Mouse (Mus musculus) CH12.LX (cell line): ENCODE results near the gene Ap1s1. TPM values are rescaled to one million over a fixed set of nuclear protein-coding genes. Genes with fewer than 3 reads are reported as not detected.

ENCODE experiments used
- DNase-seq: peaks from one replicate; pipeline ENCODE4 v3.0.0-alpha.2; 2013; ENCODE audit errors: extremely low read depth
- H3K27ac ChIP-seq: 2 replicates; pipeline ENCODE4 v1.5.1; 2012; ENCODE audit warnings: low read depth, mild to moderate bottlenecking, control low read depth, moderate library complexity; ENCODE audit not compliant: insufficient read depth
- H3K27me3 ChIP-seq: replicated peaks from 2 replicates; pipeline ENCODE3; 2012; ENCODE audit warnings: inconsistent platforms
- H3K36me3 ChIP-seq, 2 experiments: replicated peaks in 1 of 2; 2 replicates each; pipeline versions ENCODE3 to v1.6.1; 2012; ENCODE audit warnings: inconsistent platforms in 1 of 2, low read length in 1 of 2, mild to moderate bottlenecking in 1 of 2, mixed read lengths in 1 of 2, moderate library complexity in 1 of 2; ENCODE audit not compliant: control insufficient read depth in 1 of 2, insufficient read depth in 1 of 2
- H3K4me1 ChIP-seq, 2 experiments: 2 replicates each; pipeline ENCODE4 v1.6.1; 2012; ENCODE audit warnings: inconsistent platforms in 1 of 2, moderate library complexity in 1 of 2; ENCODE audit not compliant: insufficient read depth in 2 of 2, control insufficient read depth in 1 of 2
- H3K4me2 ChIP-seq: 2 replicates; pipeline ENCODE4 v1.6.1; 2012; ENCODE audit warnings: low read depth, mild to moderate bottlenecking, control low read depth; ENCODE audit not compliant: poor library complexity, insufficient read depth, severe bottlenecking
- H3K4me3 ChIP-seq, 3 experiments: fragments of 150-350 bp in 1 of 3; sonication (generic) in 1 of 3; replicated peaks in 1 of 3; 2 replicates each; pipeline versions ENCODE3 to v1.5.1; 2011 to 2012; ENCODE audit warnings: low read depth in 2 of 3, low read length in 2 of 3, mild to moderate bottlenecking in 2 of 3, moderate library complexity in 2 of 3, control low read depth in 1 of 3, improper control_type of control experiment in 1 of 3, inconsistent platforms in 1 of 3, mixed read lengths in 1 of 3; ENCODE audit not compliant: poor library complexity in 1 of 3
- H3K79me2 ChIP-seq: replicated peaks from 2 replicates; pipeline ENCODE4 v1.6.1; 2012; ENCODE audit warnings: mild to moderate bottlenecking, moderate library complexity; ENCODE audit not compliant: control insufficient read depth, poor library complexity, insufficient read depth, severe bottlenecking; ENCODE audit errors: extremely low read depth
- H3K9ac ChIP-seq: 2 replicates; pipeline ENCODE4 v1.6.1; 2012; ENCODE audit warnings: low read depth, mild to moderate bottlenecking, control low read depth, moderate library complexity; ENCODE audit not compliant: insufficient read depth
- H3K9me3 ChIP-seq: replicated peaks from 2 replicates; pipeline ENCODE3; 2012; ENCODE audit warnings: low read length, inconsistent platforms, mixed read lengths
- BHLHE40 ChIP-seq: IDR thresholded peaks from 2 replicates; pipeline ENCODE4 v1.6.1; 2011; ENCODE audit warnings: mild to moderate bottlenecking, low read depth, low read length, improper control_type of control experiment
- CHD2 ChIP-seq: IDR thresholded peaks from 2 replicates; pipeline ENCODE4 v1.6.1; 2011; ENCODE audit warnings: low read length, improper control_type of control experiment
- E2F4 ChIP-seq: IDR thresholded peaks from 2 replicates; pipeline ENCODE4 v1.6.1; 2011; ENCODE audit warnings: low read depth, low read length, improper control_type of control experiment; ENCODE audit not compliant: insufficient replicate concordance
- ELF1 ChIP-seq: IDR thresholded peaks from 2 replicates; pipeline ENCODE4 v1.6.1; 2014; ENCODE audit warnings: low read depth, mild to moderate bottlenecking, inconsistent platforms, low read length, improper control_type of control experiment
- ETS1 ChIP-seq: conservative IDR thresholded peaks from 2 replicates; pipeline ENCODE4 v1.6.1; 2012; ENCODE audit warnings: low read depth, mild to moderate bottlenecking, inconsistent platforms, low read length, improper control_type of control experiment, moderate library complexity
- GABPA ChIP-seq: IDR thresholded peaks from 2 replicates; pipeline ENCODE4 v1.6.1; 2012; ENCODE audit warnings: low read depth, low read length, improper control_type of control experiment, inconsistent platforms; ENCODE audit not compliant: insufficient replicate concordance
- HCFC1 ChIP-seq: IDR thresholded peaks from 2 replicates; pipeline ENCODE4 v1.6.1; 2012; ENCODE audit warnings: low read depth, mild to moderate bottlenecking, inconsistent platforms, low read length, improper control_type of control experiment
- IRF4 ChIP-seq: IDR thresholded peaks from 2 replicates; pipeline ENCODE4 v1.6.1; 2014; ENCODE audit warnings: low read depth, mild to moderate bottlenecking, inconsistent platforms, low read length, improper control_type of control experiment
- JUND ChIP-seq: conservative IDR thresholded peaks from 2 replicates; pipeline ENCODE4 v1.6.1; 2011; ENCODE audit warnings: low read depth, low read length, improper control_type of control experiment
- MAFK ChIP-seq: IDR thresholded peaks from 2 replicates; pipeline ENCODE4 v1.6.1; 2011; ENCODE audit warnings: low read length, improper control_type of control experiment; ENCODE audit not compliant: insufficient replicate concordance
- MEF2A ChIP-seq: IDR thresholded peaks from 2 replicates; pipeline ENCODE4 v1.6.1; 2014; ENCODE audit warnings: low read depth, mild to moderate bottlenecking, inconsistent platforms, low read length, improper control_type of control experiment, borderline replicate concordance
- MXI1 ChIP-seq: IDR thresholded peaks from 2 replicates; pipeline ENCODE4 v1.6.1; 2011; ENCODE audit warnings: mild to moderate bottlenecking, low read depth, low read length, improper control_type of control experiment
- NRF1 ChIP-seq: IDR thresholded peaks from 2 replicates; pipeline ENCODE4 v1.6.1; 2014; ENCODE audit warnings: low read depth, mild to moderate bottlenecking, inconsistent platforms, low read length, improper control_type of control experiment, moderate library complexity
- PAX5 ChIP-seq: IDR thresholded peaks from 2 replicates; pipeline ENCODE4 v1.6.1; 2012; ENCODE audit warnings: low read length, inconsistent platforms, mixed read lengths
- POLR2AphosphoS2 ChIP-seq: IDR thresholded peaks from 2 replicates; pipeline ENCODE4 v1.6.1; 2011; ENCODE audit warnings: low read depth, low read length, improper control_type of control experiment
- SIN3A ChIP-seq: IDR thresholded peaks from 2 replicates; pipeline ENCODE4 v1.6.1; 2012; ENCODE audit warnings: low read length, improper control_type of control experiment, inconsistent platforms
- TBP ChIP-seq: conservative IDR thresholded peaks from 2 replicates; pipeline ENCODE4 v1.6.1; 2011; ENCODE audit warnings: low read depth, low read length, improper control_type of control experiment
- USF2 ChIP-seq: conservative IDR thresholded peaks from 2 replicates; pipeline ENCODE4 v1.6.1; 2011; ENCODE audit warnings: low read depth, low read length, improper control_type of control experiment
- dilution Hi-C: fragments of 300-500 bp; cut with MboI; formaldehyde crosslinking; loops from 2 replicates; pipeline ENCODE4 v1.14.3; 2020; ENCODE audit warnings: low sequenced_read_pairs; ENCODE audit not compliant: extremely low pct_unique_long_range_greater_than_20kb, extremely low pct_ligation_motif_present
- in situ Hi-C: fragments of 300-500 bp; cut with MboI; formaldehyde crosslinking; loops from 3 replicates; pipeline ENCODE4 v1.14.3; 2019; ENCODE audit warnings: low sequenced_read_pairs, low pct_ligation_motif_present, low pct_unique_long_range_greater_than_20kb, mixed read lengths
- polyA plus RNA-seq: library from polyadenylated mRNA; unstranded; fragments of >175 nt; gene quantifications from 2 replicates; pipeline ENCODE4 v1.2.1, GENCODE M21; 2012; ENCODE audit warnings: low read depth; ENCODE audit not compliant: insufficient read length
- total RNA-seq, 2 experiments: library from RNA; depleted of rRNA; stranded (reverse); fragments of 300-350 nt in 1 of 2; fragments of >200 nt in 1 of 2; gene quantifications; 2 replicates each; pipeline ENCODE4 v1.2.3; 2012 to 2014

Gene Ap1s1
- total and polyA plus RNA-seq, 3 experiments, result 68.0 to 102 (median 98.8) TPM

- in situ Hi-C loops, result loop anchor here (10.0 kb wide), 1 partner anchor 90 kb away; the partner anchor contains the start of gene Trim56
- H3K4me1 ChIP-seq, result peaks cover 6 to 8% of the 10 kb centered on the region in 2 experiments
- no peak for DNase-seq
- no peaks in the 10 kb centered on the region for H3K79me2 ChIP-seq
- no peak overlapping the region for H3K27ac ChIP-seq
- TF ChIP-seq BHLHE40 (no peak), NRF1 (peak; percentile 74), ELF1 (no peak), IRF4 (no peak), POLR2AphosphoS2 (no peak)
- TF ChIP-seq, all 38 proteins: peak for 1
- no peak overlapping the region for H3K4me2 ChIP-seq
- no peaks in the 10 kb centered on the region for H3K36me3 ChIP-seq
- dilution Hi-C loops, result no loop called here
- H3K4me3 ChIP-seq, result no peak overlapping the region
- peaks cover 84% of the 10 kb centered on the region for H3K27me3 ChIP-seq
- no peak overlapping the region for H3K9ac ChIP-seq
- peaks cover 6% of the 10 kb centered on the region for H3K9me3 ChIP-seq
These were observed 21.6 kb downstream of the Ap1s1 start for GRCm38 (mm10) chr5:137024318-137024717.

GRCm38 (mm10) chr5:137015913-137016312, 30.0 kb downstream of the Ap1s1 start:
- Histone ChIP-seq H3K79me2 (no peaks in the 10 kb centered on the region), H3K4me3 (no peak overlapping the region), H3K4me1 (no peaks in the 10 kb centered on the region), H3K9me3 (peaks cover 20% of the 10 kb centered on the region), H3K27me3 (peaks cover 44% of the 10 kb centered on the region), H3K27ac (no peak overlapping the region), H3K36me3 (no peaks in the 10 kb centered on the region), H3K9ac (no peak overlapping the region), H3K4me2 (no peak overlapping the region)
- no peak for DNase-seq
- dilution Hi-C loops, result no loop called here
- in situ Hi-C loops, result no loop called here
- no peak for TF ChIP-seq MEF2A
- no peak for TF ChIP-seq BHLHE40
- TF ChIP-seq JUND, result no peak
- TF ChIP-seq HCFC1, result no peak
- no peak for TF ChIP-seq PAX5
- TF ChIP-seq MXI1, result no peak
- TF ChIP-seq GABPA, result no peak
- no peak for TF ChIP-seq POLR2AphosphoS2
- no peak for TF ChIP-seq IRF4
- TF ChIP-seq ETS1, result no peak
- TF ChIP-seq, all 38 proteins: peak for 0

GRCm38 (mm10) chr5:137012401-137012950, 33.5 kb downstream of the Ap1s1 start:
- no peak overlapping the region for H3K27ac ChIP-seq
- H3K9me3 ChIP-seq, result peaks cover 20% of the 10 kb centered on the region
- TF ChIP-seq TBP, result no peak
- TF ChIP-seq MAFK, result no peak
- TF ChIP-seq E2F4, result no peak
- TF ChIP-seq USF2, result no peak
- TF ChIP-seq CHD2, result no peak
- TF ChIP-seq SIN3A, result no peak
- no peak overlapping the region for H3K4me3 ChIP-seq
- no peaks in the 10 kb centered on the region for H3K4me1 ChIP-seq
- no peak for DNase-seq
- H3K79me2 ChIP-seq, result no peaks in the 10 kb centered on the region
- H3K36me3 ChIP-seq, result no peaks in the 10 kb centered on the region
- H3K27me3 ChIP-seq, result peaks cover 56% of the 10 kb centered on the region
- H3K4me2 ChIP-seq, result no peak overlapping the region
- H3K9ac ChIP-seq, result no peak overlapping the region
- in situ Hi-C loops, result no loop called here
- dilution Hi-C loops, result no loop called here
